In the genomic region with DNA sequence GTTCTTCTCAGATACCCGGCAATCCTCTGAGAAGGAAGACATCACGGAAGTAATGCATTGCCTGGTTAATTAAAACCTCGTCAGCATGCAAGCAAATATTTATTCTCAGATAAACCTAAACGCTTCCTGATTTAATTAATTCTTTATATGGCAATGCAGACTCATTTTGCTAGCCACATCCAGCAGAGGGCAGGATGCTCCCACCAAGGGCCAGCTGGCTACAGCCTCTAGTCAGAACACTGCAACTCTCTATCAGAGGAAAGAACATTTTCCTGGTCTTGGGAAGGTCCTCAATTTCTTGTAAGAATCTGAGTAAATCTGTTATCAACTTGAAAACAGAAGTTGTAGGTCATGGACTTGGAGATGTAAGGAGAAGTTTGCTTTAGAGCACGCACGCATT, we compare ENCODE assay signal across 8 mouse cellular contexts. TPM values are rescaled to one million over a fixed set of nuclear protein-coding genes. Genes with fewer than 3 reads are reported as not detected.
DNase-seq lines count a peak whose midpoint lies in the region; ATAC-seq and TF ChIP-seq lines count a peak whose summit lies in the region.

No protein-coding gene starts in this region.

- TF ChIP-seq POLR2A in bone marrow macrophage, adult 2 months (IDR thresholded peaks at IDR 0.05; ENCODE audit: borderline replicate concordance, low read depth, low read length), result no peak
- TF ChIP-seq POLR2A in spleen, adult 2 months (IDR thresholded peaks at IDR 0.05; ENCODE audit: low read depth, low read length), result no peak

- no peak overlapping the region for H3K4me2 ChIP-seq in heart, embryonic 12.5 days
- H3K4me2 ChIP-seq in forebrain, embryonic 11.5 days (ENCODE audit: low read depth, low read length, severe bottlenecking), result no peak overlapping the region
- no peak overlapping the region for H3K4me2 ChIP-seq in hindbrain, embryonic 16.5 days (ENCODE audit: low read length)
- no peak overlapping the region for H3K4me2 ChIP-seq in midbrain, embryonic 12.5 days (replicated peaks)

- no peak for ATAC-seq in heart, embryonic 12.5 days (ENCODE audit: insufficient number of reproducible peaks, low FRiP score)
- peak; percentile 79 for ATAC-seq in forebrain, embryonic 11.5 days (replicated peaks; ENCODE audit: low FRiP score)
- 0 out of 2 replicates have a peak, but pooled peaks have one; percentile 73 for ATAC-seq in hindbrain, embryonic 16.5 days
- peak; percentile 71; the same call in 1 of the 2 replicates for ATAC-seq in midbrain, embryonic 12.5 days (ENCODE audit: low FRiP score, low read depth)

- no peaks in the 10 kb centered on the region for H3K36me3 ChIP-seq in heart, embryonic 12.5 days
- H3K36me3 ChIP-seq in forebrain, embryonic 11.5 days (ENCODE audit: control insufficient read depth, insufficient read depth, low read length), result no peaks in the 10 kb centered on the region
- H3K36me3 ChIP-seq in hindbrain, embryonic 16.5 days (ENCODE audit: control insufficient read depth, insufficient read depth, low read length), result no peaks in the 10 kb centered on the region
- H3K36me3 ChIP-seq in midbrain, embryonic 12.5 days, result no peaks in the 10 kb centered on the region
- H3K36me3 ChIP-seq in spleen, adult 2 months (ENCODE audit: control insufficient read depth, insufficient read depth, low read length), result no peaks in the 10 kb centered on the region

- H3K27me3 ChIP-seq in heart, embryonic 12.5 days (replicated peaks), result no peaks in the 10 kb centered on the region
- no peaks in the 10 kb centered on the region for H3K27me3 ChIP-seq in forebrain, embryonic 11.5 days (ENCODE audit: control insufficient read depth, insufficient read depth, low read length)
- H3K27me3 ChIP-seq in hindbrain, embryonic 16.5 days (replicated peaks; ENCODE audit: control insufficient read depth, insufficient read depth, low read length), result no peaks in the 10 kb centered on the region
- no peaks in the 10 kb centered on the region for H3K27me3 ChIP-seq in midbrain, embryonic 12.5 days
- H3K27me3 ChIP-seq in spleen, adult 2 months (ENCODE audit: control insufficient read depth, insufficient read depth, low read length), result no peaks in the 10 kb centered on the region

- DNase-seq in heart, adult 11 months, result peak; percentile 70
- DNase-seq in forebrain, embryonic 11.5 days (ENCODE audit: low spot score), result peak; percentile 65
- DNase-seq in left cerebral cortex, adult 11 months (ENCODE audit: low spot score), result peak; percentile 54
- DNase-seq in spleen, adult 2 months (ENCODE audit: low read depth in 1 of 2, low spot score in 2 of 2), result peak in 1 of 2 experiments; percentile 71

- peak; percentile 52; the same call in 1 of the 2 replicates for TF ChIP-seq CTCF in bone marrow macrophage, adult 2 months (IDR thresholded peaks at IDR 0.05; ENCODE audit: low read depth, low read length)
- TF ChIP-seq CTCF in spleen, adult 2 months (IDR thresholded peaks at IDR 0.05; ENCODE audit: extremely low read depth, insufficient read depth, insufficient read length, insufficient replicate concordance), result peak; percentile 63; the same call in 1 of the 2 replicates

- no peaks in the 10 kb centered on the region for H3K4me1 ChIP-seq in heart, embryonic 12.5 days (replicated peaks)
- H3K4me1 ChIP-seq in bone marrow macrophage, adult 2 months (ENCODE audit: control insufficient read depth, insufficient read depth, low read length), result peaks cover 16% of the 10 kb centered on the region
- H3K4me1 ChIP-seq in forebrain, embryonic 11.5 days (replicated peaks; ENCODE audit: control insufficient read depth, insufficient read depth, low read length), result no peaks in the 10 kb centered on the region
- no peaks in the 10 kb centered on the region for H3K4me1 ChIP-seq in hindbrain, embryonic 16.5 days (ENCODE audit: control insufficient read depth, insufficient read depth, low read depth, low read length)
- H3K4me1 ChIP-seq in midbrain, embryonic 12.5 days, result no peaks in the 10 kb centered on the region
- H3K4me1 ChIP-seq in spleen, adult 2 months (ENCODE audit: control insufficient read depth, insufficient read depth, insufficient read length), result peaks cover 4% of the 10 kb centered on the region

- no peak overlapping the region for H3K27ac ChIP-seq in heart, embryonic 12.5 days (ENCODE audit: poor library complexity, severe bottlenecking)
- no peak overlapping the region for H3K27ac ChIP-seq in bone marrow macrophage, adult 2 months (ENCODE audit: insufficient read depth, low read depth, low read length)
- H3K27ac ChIP-seq in forebrain, embryonic 11.5 days (ENCODE audit: low read depth, low read length), result no peak overlapping the region
- no peak overlapping the region for H3K27ac ChIP-seq in hindbrain, embryonic 16.5 days (ENCODE audit: low read depth, low read length)
- no peak overlapping the region for H3K27ac ChIP-seq in midbrain, embryonic 12.5 days (replicated peaks)
- H3K27ac ChIP-seq in spleen, adult 2 months (ENCODE audit: insufficient read depth, low read length), result no peak overlapping the region

- WGBS in heart, embryonic 12.5 days, result 58% methylated on average over 6 of the region's 6 CpGs
- 76% methylated on average over 6 of the region's 6 CpGs for WGBS in forebrain, embryonic 11.5 days
- 62% methylated on average over 6 of the region's 6 CpGs for WGBS in hindbrain, embryonic 16.5 days
- 69% methylated on average over 6 of the region's 6 CpGs for WGBS in midbrain, embryonic 12.5 days
- 68% methylated on average over 6 of the region's 6 CpGs for WGBS in spleen, adult 2 months

- no peak overlapping the region for H3K9ac ChIP-seq in heart, embryonic 12.5 days
- no peak overlapping the region for H3K9ac ChIP-seq in forebrain, embryonic 11.5 days (ENCODE audit: low read length)
- H3K9ac ChIP-seq in hindbrain, embryonic 16.5 days (ENCODE audit: low read depth, low read length), result no peak overlapping the region
- no peak overlapping the region for H3K9ac ChIP-seq in midbrain, embryonic 12.5 days (replicated peaks)

- no peaks in the 10 kb centered on the region for H3K9me3 ChIP-seq in heart, embryonic 12.5 days (replicated peaks)
- H3K9me3 ChIP-seq in forebrain, embryonic 11.5 days (ENCODE audit: control insufficient read depth, low read length), result no peaks in the 10 kb centered on the region
- H3K9me3 ChIP-seq in hindbrain, embryonic 16.5 days (ENCODE audit: control insufficient read depth, low read length), result no peaks in the 10 kb centered on the region; the same call in 1 of the 2 replicates
- no peaks in the 10 kb centered on the region for H3K9me3 ChIP-seq in midbrain, embryonic 12.5 days

- H3K4me3 ChIP-seq in heart, embryonic 12.5 days, result no peak overlapping the region
- no peak overlapping the region for H3K4me3 ChIP-seq in bone marrow macrophage, adult 2 months (ENCODE audit: insufficient read depth, low read length)
- no peak overlapping the region for H3K4me3 ChIP-seq in forebrain, embryonic 11.5 days (ENCODE audit: low read depth, low read length)
- H3K4me3 ChIP-seq in hindbrain, embryonic 16.5 days (ENCODE audit: low read length), result no peak overlapping the region
- no peak overlapping the region for H3K4me3 ChIP-seq in midbrain, embryonic 12.5 days
- no peak overlapping the region for H3K4me3 ChIP-seq in spleen, adult 2 months (ENCODE audit: extremely low read depth, insufficient read depth, insufficient read length)

RNA-seq across cellular contexts. Expression of a gene that starts 4.1 kb away (rescaled TPM):
- 0.14 and 0.27 TPM in 2 replicates for polyA plus RNA-seq in heart, embryonic 12.5 days (2016; fragmentation: Nextera tagmentation; extraction: Ambion mirVana)
- 42.8 and 54.7 TPM in 2 replicates for polyA plus RNA-seq in bone marrow macrophage, adult 2 months (2012; ENCODE audit: insufficient read depth, insufficient read length, missing spikeins)
- polyA plus RNA-seq in forebrain, embryonic 11.5 days (2014; fragmentation: Nextera tagmentation; extraction: Ambion mirVana), result 0.21 TPM in 1 of 2 replicates, not detected in the other
- polyA plus RNA-seq in hindbrain, embryonic 16.5 days (2015; fragmentation: Nextera tagmentation; extraction: Ambion mirVana), result 0.11 and 0.30 TPM in 2 replicates
- 0.19 and 0.22 TPM in 2 replicates for polyA plus RNA-seq in midbrain, embryonic 12.5 days (2016; fragmentation: Nextera tagmentation; extraction: Ambion mirVana)
- 152 and 254 TPM in 2 replicates for polyA plus RNA-seq in spleen, adult 2 months (2012; rRNA removed)

Comparison
In these comparisons a context has a peak if more than half of its experiments do, and no peak if none do; other contexts are left out.
1. RNA of a gene that starts 4.1 kb away (polyA plus RNA-seq): 152 to 254 TPM in spleen, adult 2 months and 42.8 to 54.7 TPM in bone marrow macrophage, adult 2 months; 0.14 to 0.27 TPM in heart, embryonic 12.5 days, 0.21 TPM in forebrain, embryonic 11.5 days, 0.19 to 0.22 TPM in midbrain, embryonic 12.5 days and 0.11 to 0.30 TPM in hindbrain, embryonic 16.5 days; every median in the first group is over 10 times any median in the second.